Mouse (Mus musculus) left cerebral cortex, postnatal 25 days (tissue): ENCODE measurements at regions not wholly inside any gene's neighbourhood (a gene's known extent, or its start where the extent isn't known, plus 50 kb on each side); places are given as distances from the start of the nearest gene placed in this dataset.

Source experiments
- DNase-seq, 2 experiments: peaks; one replicate each; pipeline ENCODE4 v3.0.0; 2022; ENCODE audit warnings: low spot score in 2 of 2, mixed read lengths in 1 of 2
- intact Hi-C: fragments of 180-260 bp; cut with DNase I; formaldehyde crosslinking; loops from one replicate; pipeline ENCODE4 v1.15.1; 2025
- microRNA-seq, 2 experiments: library from miRNA; unstranded; fragments of <30 nt; microRNA quantifications; one replicate each; pipeline ENCODE4 v1.2.0; 2022

GRCm38 (mm10) chr10:60900992-60901391 is 69.6 kb upstream of the Unc5b start:
- DNase-seq: no peak
- intact Hi-C loops: no loop called here

- no peak for DNase-seq
- intact Hi-C loops: no loop called here
These were observed 62.4 kb upstream of the Unc5b start for GRCm38 (mm10) chr10:60893810-60894147.

DNA sequence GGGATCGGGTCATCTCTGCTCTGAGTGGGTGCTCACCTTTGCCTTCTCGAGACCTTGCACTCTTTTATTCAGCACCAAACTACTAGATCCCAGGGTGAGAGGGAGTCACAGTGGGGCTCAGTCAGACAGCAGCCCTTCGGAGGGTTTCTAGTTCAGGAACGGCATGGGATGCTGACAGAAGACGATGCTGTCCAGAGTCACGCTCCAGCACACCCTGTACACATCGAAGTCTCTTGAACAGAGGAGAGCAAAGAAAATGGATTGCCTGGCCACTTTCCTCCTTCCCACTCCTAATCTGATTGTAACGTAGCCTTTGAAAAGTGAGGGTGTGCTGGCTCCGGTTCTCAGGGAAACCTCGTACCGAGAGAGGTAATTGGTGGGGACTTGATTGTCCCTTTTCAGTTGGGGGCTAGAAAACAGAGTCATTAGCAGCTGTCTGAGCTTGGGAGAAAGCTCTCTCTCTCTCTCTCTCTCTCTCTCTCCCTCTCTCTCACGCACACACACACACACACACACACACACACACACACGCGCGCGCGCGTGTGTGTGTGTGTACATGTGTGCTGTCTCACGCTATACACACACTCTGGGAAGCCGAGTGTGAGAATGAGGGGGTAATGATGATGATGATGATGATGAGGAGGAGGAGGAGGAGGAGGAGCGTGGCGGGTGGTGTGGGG is 61.9 kb upstream of the Unc5b start:
- intact Hi-C loops: no loop called here
- no peak for DNase-seq

- intact Hi-C loops: no loop called here
- DNase-seq: no peak
These were observed 61.3 kb upstream of the Unc5b start for GRCm38 (mm10) chr10:60892730-60893129.

DNA sequence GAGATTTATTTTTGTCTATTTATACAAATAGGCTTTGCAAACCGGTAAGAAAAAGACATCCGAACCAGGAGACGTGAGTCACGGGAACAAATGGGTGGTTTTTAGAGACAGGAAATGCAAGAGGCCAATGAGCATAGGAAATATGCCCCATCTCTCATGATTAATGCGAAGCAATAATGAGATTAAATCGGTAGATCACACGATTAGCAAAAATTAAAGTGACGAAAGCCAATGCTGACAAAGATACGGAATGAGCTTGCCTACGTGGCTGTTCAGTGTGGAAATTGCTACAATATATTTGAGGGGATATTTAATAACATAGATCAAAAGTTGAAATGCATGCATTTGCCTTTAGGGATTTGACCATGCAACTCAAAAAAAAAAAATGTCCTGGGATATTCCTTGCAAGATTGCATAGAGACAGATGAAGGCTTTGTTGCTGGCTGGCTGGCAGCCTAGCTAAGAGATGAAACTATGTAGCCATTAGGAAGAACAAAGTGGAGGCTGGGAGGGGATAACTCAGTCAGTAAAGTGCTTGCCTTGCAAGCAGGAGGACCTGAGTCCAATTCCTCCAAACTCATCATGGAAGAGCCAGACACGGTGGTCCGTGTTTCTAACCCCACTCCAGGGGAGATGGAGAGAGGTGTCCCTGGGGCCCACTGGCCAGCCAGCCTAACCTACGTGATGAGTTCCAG is 60.2 kb upstream of the Unc5b start:
- intact Hi-C loops: no loop called here
- DNase-seq: no peak

DNA sequence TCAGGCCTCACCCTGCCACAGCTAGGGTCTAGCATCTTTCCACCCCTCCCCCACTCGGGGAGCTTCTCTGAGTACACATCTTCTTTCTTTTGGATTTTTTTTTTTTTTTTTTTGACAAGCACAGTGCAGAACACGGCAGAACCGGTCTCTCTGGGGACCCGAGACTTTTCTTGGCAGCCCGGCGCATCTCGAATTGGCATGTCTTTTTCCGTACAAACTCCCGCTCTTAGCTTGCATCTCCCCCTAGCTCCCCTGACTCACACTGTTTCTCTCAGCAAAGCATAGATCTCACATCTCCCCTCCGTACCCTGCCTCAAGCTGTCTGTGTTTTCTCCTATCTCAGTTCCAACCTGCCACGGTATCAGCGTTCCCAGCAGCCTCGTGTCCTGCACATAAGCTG is 58.4 kb upstream of the Unc5b start:
- intact Hi-C loops: no loop called here
- no peak for DNase-seq

- no peak for DNase-seq
- intact Hi-C loops: no loop called here
These were observed 57.2 kb upstream of the Unc5b start for GRCm38 (mm10) chr10:60888541-60888940.

DNA sequence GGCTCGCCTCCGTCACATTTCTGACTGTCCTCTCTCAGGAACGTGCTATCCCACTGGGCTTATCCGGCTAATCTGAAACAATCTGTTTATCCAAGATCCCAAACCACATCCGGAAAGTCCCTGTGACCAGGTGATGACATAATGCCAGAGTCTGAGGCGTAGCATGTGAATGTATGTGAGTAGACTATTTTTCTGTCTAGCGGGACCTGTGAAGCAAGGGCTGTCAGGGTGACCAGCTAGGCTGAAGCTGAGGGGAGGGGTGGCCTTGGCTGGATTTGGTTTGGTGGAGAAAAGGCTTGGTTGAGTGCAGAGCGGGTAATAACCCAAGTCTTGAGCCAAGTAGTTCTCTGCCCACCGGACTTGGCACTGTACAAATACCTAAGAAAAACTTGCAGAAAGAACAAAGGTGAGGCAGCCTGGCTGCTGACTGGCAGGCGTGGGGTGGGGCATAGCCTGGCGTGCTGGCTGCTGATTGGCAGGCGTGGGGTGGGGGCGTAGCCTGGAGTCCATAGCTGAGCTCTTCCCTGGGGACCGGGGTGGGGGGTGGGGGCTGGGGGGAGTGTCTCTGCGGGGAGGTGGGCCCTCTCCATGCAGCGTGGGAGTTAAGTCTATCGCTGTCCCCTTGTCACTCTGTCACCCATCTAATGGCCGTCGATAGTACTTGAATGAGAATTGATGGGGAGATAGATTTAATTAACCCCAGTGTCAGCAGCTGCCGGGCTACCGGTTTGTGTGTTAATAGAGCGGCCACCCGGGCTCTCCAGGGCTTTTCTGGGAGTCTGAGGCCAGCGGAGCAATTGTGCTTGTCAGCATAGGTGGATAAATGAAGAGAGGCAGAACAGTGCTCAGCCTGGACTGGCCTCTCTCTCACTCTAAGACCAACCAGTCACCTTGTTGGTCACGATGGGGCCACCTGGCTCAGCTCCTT is 54.2 kb upstream of the Unc5b start:
- intact Hi-C loops: no loop called here
- DNase-seq: no peak

GRCm38 (mm10) chr10:60884806-60885205 is 53.4 kb upstream of the Unc5b start:
- intact Hi-C loops: no loop called here
- DNase-seq: no peak

Small RNA genes lying in the stretch of these regions (microRNA-seq; reads per million reads assigned to microRNA genes)
- gene Mir466j (0 reads per million in 2 experiments), gene Mir6408 (0 reads per million in 2 experiments)
